In genomic region chr13:56165561-56165960, GRCm38 (mm10) we compare ENCODE assay signal across 27 mouse cellular contexts. TPM values are rescaled to one million over a fixed set of nuclear protein-coding genes. Genes with fewer than 3 reads are reported as not detected.
A peak's percentile ranks its signal among the peaks of the same experiment; 100 is the strongest.
DNase-seq lines count a peak whose midpoint lies in the region; ATAC-seq and TF ChIP-seq lines count a peak whose summit lies in the region.
"Had no signal": no experiment of that assay in that cellular context is flagged by ENCODE, and none has a peak within 500 bp of the region (broad histone marks: within the 10 kb centered on the region; RNA-seq: fewer than 3 reads in every experiment).

No protein-coding gene starts in this region.

- TF ChIP-seq CTCF in heart, adult 2 months (IDR thresholded peaks at IDR 0.05): no peak
- TF ChIP-seq CTCF in lung, adult 2 months (IDR thresholded peaks at IDR 0.05; ENCODE audit: insufficient read depth, low read length): no peak

- intact Hi-C loops in heart, adult 2 months (cut with DNase I): no loop called here

- no peak for TF ChIP-seq EP300 in heart, adult 2 months (IDR thresholded peaks at IDR 0.05; ENCODE audit: insufficient read depth, low read depth, low read length)

- H3K27me3 ChIP-seq in heart, adult 2 months (ENCODE audit: control insufficient read depth, insufficient read depth, low read length): no peaks in the 10 kb centered on the region
- no peaks in the 10 kb centered on the region for H3K27me3 ChIP-seq in limb, embryonic 14.5 days (ENCODE audit: control insufficient read depth, insufficient read depth, low read length)
- no peaks in the 10 kb centered on the region for H3K27me3 ChIP-seq in splenic B cell, adult 2 months (ENCODE audit: control insufficient read depth, insufficient read depth, low read length, poor library complexity, severe bottlenecking)
- H3K27me3 ChIP-seq: forebrain, embryonic 15.5 days had no signal

- no peak overlapping the region for H3K27ac ChIP-seq in heart, adult 2 months
- peak overlapping the region; percentile 71; the same call in 1 of the 2 replicates for H3K27ac ChIP-seq in limb, embryonic 14.5 days (replicated peaks; ENCODE audit: low read depth, low read length)
- H3K27ac ChIP-seq: forebrain, embryonic 15.5 days; hindbrain, embryonic 13.5 days; liver, embryonic 15.5 days; neural tube, embryonic 15.5 days had no signal

- peak; percentile 42 for ATAC-seq in granulocyte monocyte progenitor cell, adult 5-6 weeks (replicated peaks; ENCODE audit: poor library complexity, severe bottlenecking)
- no peak for ATAC-seq in limb, embryonic 14.5 days (ENCODE audit: low FRiP score, low read depth)
- ATAC-seq: forebrain, embryonic 15.5 days; intestine, embryonic 16.5 days; Patski had no signal

- H3K36me3 ChIP-seq in heart, adult 2 months (ENCODE audit: control insufficient read depth, insufficient read depth, low read length): no peaks in the 10 kb centered on the region
- H3K36me3 ChIP-seq in limb, embryonic 14.5 days (ENCODE audit: control insufficient read depth, insufficient read depth, low read length): no peaks in the 10 kb centered on the region
- no peaks in the 10 kb centered on the region for H3K36me3 ChIP-seq in splenic B cell, adult 2 months (ENCODE audit: control insufficient read depth, insufficient read depth, low read length, poor library complexity, severe bottlenecking)
- H3K36me3 ChIP-seq: forebrain, embryonic 15.5 days; hindbrain, embryonic 13.5 days; liver, embryonic 15.5 days; neural tube, embryonic 15.5 days had no signal

- TF ChIP-seq POLR2A in heart, adult 2 months (IDR thresholded peaks at IDR 0.05; ENCODE audit: insufficient read depth, low read depth, low read length): no peak
- TF ChIP-seq POLR2A in limb, embryonic 14.5 days (IDR thresholded peaks at IDR 0.05; ENCODE audit: borderline replicate concordance, extremely low read depth, insufficient read depth, insufficient read length): no peak
- no peak for TF ChIP-seq POLR2A in lung, adult 2 months (IDR thresholded peaks at IDR 0.05; ENCODE audit: borderline replicate concordance, extremely low read depth, low read depth, low read length)

- peaks cover 2% of the 10 kb centered on the region for H3K4me1 ChIP-seq in heart, adult 2 months (ENCODE audit: control insufficient read depth, insufficient read depth, low read length)
- H3K4me1 ChIP-seq in limb, embryonic 14.5 days (ENCODE audit: control insufficient read depth, insufficient read depth, low read length): peaks cover 73% of the 10 kb centered on the region
- H3K4me1 ChIP-seq in lung, adult 2 months (ENCODE audit: control insufficient read depth, insufficient read depth, low read length): no peaks in the 10 kb centered on the region
- H3K4me1 ChIP-seq: liver, embryonic 15.5 days had no signal

- no peak overlapping the region for H3K9ac ChIP-seq in heart, adult 2 months (ENCODE audit: low read depth, low read length)
- H3K9ac ChIP-seq in limb, embryonic 14.5 days (ENCODE audit: low read depth, low read length, severe bottlenecking): no peak overlapping the region
- H3K9ac ChIP-seq: forebrain, embryonic 15.5 days; hindbrain, embryonic 13.5 days; liver, embryonic 15.5 days; neural tube, embryonic 15.5 days had no signal

- no peak overlapping the region for H3K4me2 ChIP-seq in limb, embryonic 14.5 days (replicated peaks; ENCODE audit: low read depth, low read length, severe bottlenecking)
- H3K4me2 ChIP-seq: forebrain, embryonic 15.5 days; heart, embryonic 11.5 days; hindbrain, embryonic 13.5 days; liver, embryonic 15.5 days; neural tube, embryonic 15.5 days had no signal

- no peaks in the 10 kb centered on the region for H3K79me2 ChIP-seq in heart, adult 2 months (replicated peaks; ENCODE audit: control insufficient read depth, insufficient read depth, low read length)

- DNase-seq in heart, adult 11 months: peak; percentile 89
- DNase-seq in heart, adult 2 months: no peak
- no peak for DNase-seq in limb, embryonic 14.5 days (ENCODE audit: low spot score)
- DNase-seq in splenic B cell, adult 2 months (ENCODE audit: low read depth, low spot score): peak; percentile 26
- DNase-seq in adrenal gland, postnatal 4 days (ENCODE audit: low spot score in 2 of 2): no peak
- no peak for DNase-seq in lung, adult 2 months
- DNase-seq: adrenal gland, postnatal 10 days; cerebellum, adult 11-12 months; cerebellum, postnatal 10 days; heart, postnatal 4 days; kidney, adult 9 months; kidney, postnatal 10 days; layer of hippocampus, postnatal 36 days; liver; midbrain, embryonic 14.5 days; right cerebral cortex, postnatal 25 days; spleen, adult 18-20 months; thymus, postnatal 4 days had no signal

- H3K4me3 ChIP-seq in heart, adult 2 months: no peak overlapping the region
- no peak overlapping the region for H3K4me3 ChIP-seq in limb, embryonic 14.5 days (replicated peaks; ENCODE audit: low read length)
- H3K4me3 ChIP-seq in lung, adult 2 months (replicated peaks; ENCODE audit: extremely low read depth, low read depth, low read length): no peak overlapping the region
- H3K4me3 ChIP-seq: forebrain, embryonic 15.5 days; hindbrain, embryonic 13.5 days; liver, embryonic 15.5 days; neural tube, embryonic 15.5 days had no signal

- H3K9me3 ChIP-seq in limb, embryonic 14.5 days (ENCODE audit: control insufficient read depth, low read length): no peaks in the 10 kb centered on the region
- H3K9me3 ChIP-seq: forebrain, embryonic 15.5 days; hindbrain, embryonic 13.5 days; liver, embryonic 15.5 days; neural tube, embryonic 15.5 days had no signal

- 84% methylated on average over 11 of the region's 11 CpGs for WGBS in heart, adult 2 months
- WGBS in limb, embryonic 14.5 days: 69% methylated on average over 11 of the region's 11 CpGs
- 79% methylated on average over 11 of the region's 11 CpGs for WGBS in lung, adult 2 months

RNA-seq across cellular contexts. Expression of gene Tifab, which starts 13.1 kb away (rescaled TPM):
- 1 to 10 TPM; 1.1 to 1.2 TPM for total RNA-seq in heart, adult 2 months (2021)
- polyA plus RNA-seq in heart, adult 2 months (2012; rRNA removed): 1.7 and 2.1 TPM in 2 replicates
- 148 and 174 TPM in 2 replicates for total RNA-seq in granulocyte monocyte progenitor cell, adult 5-6 weeks (2014; fragmentation: Nextera tagmentation)
- 115 and 120 TPM in 2 replicates for total RNA-seq in granulocyte monocyte progenitor cell, adult 5-6 weeks (2017)
- polyA plus RNA-seq in limb, embryonic 14.5 days (2012; rRNA removed): 1.9 and 2.0 TPM in 2 replicates
- 1.1 and 1.3 TPM in 2 replicates for polyA plus RNA-seq in limb, embryonic 14.5 days (2014; fragmentation: Nextera tagmentation; extraction: Ambion mirVana)
- 1 to 10 TPM; 1.4 to 1.8 TPM for total RNA-seq in adrenal gland, postnatal 4 days (2021)
- 9.2 and 13.9 TPM in 2 replicates for polyA plus RNA-seq in lung, adult 2 months (2012; rRNA removed)
- total RNA-seq: MEL had no signal
- polyA plus RNA-seq: Patski had no signal

RNA-seq across cellular contexts. Expression of gene H2afy, which starts 29.4 kb away (rescaled TPM):
- total RNA-seq in heart, adult 2 months (2021): 10 to 100 TPM; 43.3 to 49.6 TPM
- polyA plus RNA-seq in heart, adult 2 months (2012; rRNA removed): 34.9 and 39.4 TPM in 2 replicates
- total RNA-seq in granulocyte monocyte progenitor cell, adult 5-6 weeks (2014; fragmentation: Nextera tagmentation): 930 and 1,115 TPM in 2 replicates
- 1,419 and 1,485 TPM in 2 replicates for total RNA-seq in granulocyte monocyte progenitor cell, adult 5-6 weeks (2017)
- polyA plus RNA-seq in limb, embryonic 14.5 days (2012; rRNA removed): 231 and 297 TPM in 2 replicates
- polyA plus RNA-seq in limb, embryonic 14.5 days (2014; fragmentation: Nextera tagmentation; extraction: Ambion mirVana): 304 and 351 TPM in 2 replicates
- 100 to 1,000 TPM; 164 to 176 TPM for total RNA-seq in adrenal gland, postnatal 4 days (2021)
- 85.2 and 110 TPM in 2 replicates for polyA plus RNA-seq in lung, adult 2 months (2012; rRNA removed)

Comparison
In these comparisons a context has a peak if more than half of its experiments do, and no peak if none do; other contexts are left out.
1. DNase-seq: peak in heart, adult 11 months (single experiment) and splenic B cell, adult 2 months (single experiment); none in heart, adult 2 months (0 of 2), limb, embryonic 14.5 days (single experiment), adrenal gland, postnatal 4 days (0 of 2) and lung, adult 2 months (single experiment).
2. RNA of gene Tifab, which starts 13.1 kb away (total RNA-seq): 115 to 174 TPM in granulocyte monocyte progenitor cell, adult 5-6 weeks; 1.4 to 1.8 TPM in adrenal gland, postnatal 4 days and 1.1 to 1.2 TPM in heart, adult 2 months; every median in the first group is over 10 times any median in the second.
3. RNA of gene H2afy, which starts 29.4 kb away (total RNA-seq): 930 to 1,485 TPM in granulocyte monocyte progenitor cell, adult 5-6 weeks; 164 to 176 TPM in adrenal gland, postnatal 4 days and 43.3 to 49.6 TPM in heart, adult 2 months; every median in the first group is over 4 times any median in the second.